Mouse (Mus musculus) liver, embryonic 14.5 days (tissue): Measurements from ENCODE around the gene Nkain2. TPM values are rescaled to one million over a fixed set of nuclear protein-coding genes. Genes with fewer than 3 reads are reported as not detected.

Source experiments
- ATAC-seq: fragments of 200-750 bp; cut with Nextera tagmentation; 2 replicates; pipeline ENCODE4 v1.8.0; 2017; ENCODE audit warnings: moderate number of reproducible peaks, mild to moderate bottlenecking, moderate library complexity; ENCODE audit not compliant: insufficient read depth
- DNase-seq, 3 experiments: peaks; one replicate each; pipeline ENCODE4 v3.0.0-alpha.2; 2012 to 2013; ENCODE audit warnings: low read depth in 3 of 3, low spot score in 3 of 3
- H3K27ac ChIP-seq: fragments of 300-500 bp; sonication (generic); 2 replicates; pipeline ENCODE4 v1.5.1; 2014; ENCODE audit warnings: moderate library complexity, mild to moderate bottlenecking, control low read depth, inconsistent platforms
- H3K27me3 ChIP-seq: fragments of 300-500 bp; sonication (generic); 2 replicates; pipeline ENCODE4 v1.6.1; 2014; ENCODE audit warnings: mild to moderate bottlenecking, low read length, moderate library complexity; ENCODE audit not compliant: control insufficient read depth, insufficient read depth
- H3K36me3 ChIP-seq: fragments of 300-500 bp; sonication (generic); replicated peaks from 2 replicates; pipeline ENCODE4 v1.6.1; 2014; ENCODE audit warnings: low read depth; ENCODE audit not compliant: control insufficient read depth, insufficient read depth
- H3K4me1 ChIP-seq, 2 experiments: fragments of 200-500 bp in 1 of 2; fragments of 300-500 bp in 1 of 2; sonication (generic) in 1 of 2; replicated peaks; 2 replicates each; pipeline ENCODE4 v1.6.1; 2012 to 2014; ENCODE audit warnings: antibody characterized with exemption in 1 of 2, inconsistent platforms in 1 of 2, low read length in 1 of 2; ENCODE audit not compliant: control insufficient read depth in 2 of 2, insufficient read depth in 2 of 2
- H3K4me2 ChIP-seq: fragments of 300-500 bp; sonication (generic); 2 replicates; pipeline ENCODE4 v1.6.1; 2014; ENCODE audit warnings: low read depth, mild to moderate bottlenecking, control low read depth, moderate library complexity
- H3K4me3 ChIP-seq, 2 experiments: fragments of 200-500 bp in 1 of 2; fragments of 300-500 bp in 1 of 2; sonication (generic) in 1 of 2; 2 replicates each; pipeline ENCODE4 v1.5.1; 2012 to 2014; ENCODE audit warnings: low read depth in 2 of 2, low read length in 2 of 2, mild to moderate bottlenecking in 2 of 2, control low read depth in 1 of 2, inconsistent platforms in 1 of 2, moderate library complexity in 1 of 2; ENCODE audit not compliant: insufficient read depth in 1 of 2
- H3K9ac ChIP-seq: fragments of 300-500 bp; sonication (generic); replicated peaks from 2 replicates; pipeline ENCODE4 v1.6.1; 2014; ENCODE audit warnings: mild to moderate bottlenecking, control low read depth, moderate library complexity
- H3K9me3 ChIP-seq: fragments of 300-500 bp; sonication (generic); 2 replicates; pipeline ENCODE4 v1.6.1; 2016; ENCODE audit warnings: low read length, mixed read lengths; ENCODE audit not compliant: control insufficient read depth
- CTCF ChIP-seq: IDR thresholded peaks from 2 replicates; pipeline ENCODE4 v1.5.1; 2016; ENCODE audit warnings: antibody characterized with exemption, low read depth, control low read depth
- EP300 ChIP-seq: IDR thresholded peaks from 2 replicates; pipeline ENCODE4 v1.6.1; 2016; ENCODE audit warnings: antibody characterized with exemption, low read depth
- whole genome bisulfite sequencing: fragments of 180-500 bp; shearing (Covaris S2); extraction: QIAGEN DNeasy Blood & Tissue Kit; methylation state at CpG from one replicate; pipeline ENCODE4 v1.1.7; 2014; ENCODE audit not compliant: insufficient replicate concordance; 5-methylcytosine and 5-hydroxymethylcytosine counted together
- polyA plus RNA-seq, 2 experiments: library from polyadenylated mRNA; depleted of rRNA in 1 of 2; stranded (reverse) in 1 of 2; unstranded in 1 of 2; fragments of >200 nt; fragmentation: Nextera tagmentation in 1 of 2; extraction: Ambion mirVana in 1 of 2; gene quantifications; 2 replicates each; pipeline versions ENCODE4 v1.2.1 to v1.2.3; 2012 to 2014

The Nkain2 gene
- polyA plus RNA-seq, 2 experiments, result 0.06 TPM; not detected in 1

DNA sequence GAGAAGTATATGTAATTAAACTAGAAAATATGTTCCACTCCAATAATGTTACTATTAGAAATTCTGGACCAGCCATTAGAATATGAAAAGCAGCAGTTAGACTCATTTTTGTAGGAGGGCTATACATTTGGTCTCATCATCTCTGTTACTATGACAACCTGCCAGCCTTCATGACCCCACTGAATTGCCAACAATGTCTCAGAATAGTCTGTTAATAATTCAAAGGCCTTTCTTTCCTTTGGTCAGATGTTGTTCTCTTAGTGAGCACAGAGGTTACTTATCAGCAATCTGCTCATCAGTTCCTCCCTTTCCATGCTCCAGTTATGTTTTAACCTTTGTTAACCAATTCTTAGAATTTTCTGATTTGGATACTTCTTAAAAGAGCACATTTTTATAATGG, 251.1 kb downstream of the Nkain2 start:
- no peak for TF ChIP-seq EP300
- H3K9ac ChIP-seq, result no peak overlapping the region
- ATAC-seq, result no peak
- no peaks in the 10 kb centered on the region for H3K27me3 ChIP-seq
- no peak overlapping the region for H3K27ac ChIP-seq
- DNase-seq, result no peak
- no peaks in the 10 kb centered on the region for H3K9me3 ChIP-seq
- no peak overlapping the region for H3K4me2 ChIP-seq
- no peak overlapping the region for H3K4me3 ChIP-seq
- H3K36me3 ChIP-seq, result no peaks in the 10 kb centered on the region
- no peaks in the 10 kb centered on the region for H3K4me1 ChIP-seq

DNA sequence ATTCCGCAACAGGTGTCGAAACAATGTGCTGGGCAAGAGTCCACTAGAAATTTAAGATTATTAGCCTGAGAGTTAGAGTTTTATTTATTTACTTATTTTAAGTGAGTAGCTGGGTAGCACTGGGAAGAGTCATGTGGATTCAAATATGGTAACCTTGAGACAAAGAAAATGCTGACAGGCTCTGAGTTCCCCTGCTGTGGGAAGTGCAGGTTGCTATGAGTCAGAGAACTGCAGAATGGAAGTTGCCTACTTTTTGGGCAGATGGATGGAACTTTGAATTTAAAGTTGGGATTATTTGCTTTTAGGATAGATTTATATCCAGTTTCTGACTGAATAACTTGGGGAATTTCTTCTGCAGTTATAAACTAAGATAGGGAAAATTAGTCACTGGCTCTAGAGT, 259.2 kb downstream of the Nkain2 start:
- Histone ChIP-seq H3K27ac (no peak overlapping the region), H3K9me3 (no peaks in the 10 kb centered on the region), H3K36me3 (no peaks in the 10 kb centered on the region), H3K9ac (no peak overlapping the region), H3K4me3 (no peak overlapping the region), H3K27me3 (no peaks in the 10 kb centered on the region), H3K4me1 (no peaks in the 10 kb centered on the region), H3K4me2 (no peak overlapping the region)
- TF ChIP-seq CTCF, result no peak
- no peak for TF ChIP-seq EP300
- ATAC-seq (no peak), DNase-seq (no peak)
- WGBS, result 85% methylated on average over 2 of the region's 2 CpGs

DNA sequence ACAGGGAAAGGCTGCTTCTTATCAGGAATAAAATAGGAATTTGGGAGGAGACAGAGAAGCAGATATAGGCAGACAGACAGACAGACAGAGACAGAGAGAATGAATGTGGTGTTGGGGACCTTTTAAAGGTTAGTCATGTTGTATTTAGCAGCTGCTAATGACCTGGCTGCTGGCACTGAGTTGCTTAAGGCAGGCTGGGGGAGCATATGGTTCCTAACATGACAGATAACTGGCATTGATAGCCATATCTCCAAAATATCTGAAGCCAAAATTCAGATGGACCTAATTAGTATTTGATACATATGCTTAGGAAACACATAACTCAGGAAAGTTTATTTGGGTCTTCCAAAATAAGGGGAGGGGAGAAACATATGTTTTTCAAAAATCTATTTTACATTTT, 285.8 kb downstream of the Nkain2 start:
- no peak overlapping the region for H3K4me2 ChIP-seq
- H3K9ac ChIP-seq, result no peak overlapping the region
- no peak for ATAC-seq
- DNase-seq, result no peak
- no peaks in the 10 kb centered on the region for H3K9me3 ChIP-seq
- no peaks in the 10 kb centered on the region for H3K27me3 ChIP-seq
- no peaks in the 10 kb centered on the region for H3K4me1 ChIP-seq
- TF ChIP-seq CTCF (no peak), EP300 (no peak)
- no peaks in the 10 kb centered on the region for H3K36me3 ChIP-seq
- no peak overlapping the region for H3K4me3 ChIP-seq
- H3K27ac ChIP-seq, result no peak overlapping the region

DNA sequence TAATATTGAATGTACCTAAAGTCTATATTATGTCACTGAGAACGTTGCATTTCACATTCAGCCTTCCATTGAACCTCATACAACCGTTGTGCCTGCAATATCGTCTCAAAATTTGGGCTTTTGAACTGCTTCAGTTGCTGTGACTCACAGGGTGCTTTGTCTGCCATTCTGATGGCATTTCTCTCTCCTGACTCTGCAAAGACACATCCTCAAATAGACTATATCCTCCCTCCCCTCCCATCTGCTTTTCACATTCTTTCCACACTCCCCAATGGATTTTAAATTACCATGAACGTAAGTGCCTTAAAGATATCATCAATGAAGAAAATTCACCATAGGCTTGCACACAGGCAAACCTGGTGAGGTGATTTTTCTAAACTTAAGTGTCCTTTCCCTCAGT, 287.5 kb downstream of the Nkain2 start:
- WGBS, result 51% methylated on average over 4 of the region's 4 CpGs
- Histone ChIP-seq H3K27ac (no peak overlapping the region), H3K36me3 (no peaks in the 10 kb centered on the region), H3K4me2 (no peak overlapping the region), H3K9ac (no peak overlapping the region), H3K4me3 (no peak overlapping the region), H3K4me1 (no peaks in the 10 kb centered on the region), H3K27me3 (no peaks in the 10 kb centered on the region), H3K9me3 (no peaks in the 10 kb centered on the region)
- no peak for DNase-seq
- TF ChIP-seq EP300, result no peak
- no peak for TF ChIP-seq CTCF
- no peak for ATAC-seq

GRCm38 (mm10) chr10:32594998-32595397, 295.3 kb downstream of the Nkain2 start:
- Histone ChIP-seq H3K4me2 (no peak overlapping the region), H3K27me3 (no peaks in the 10 kb centered on the region), H3K4me1 (no peaks in the 10 kb centered on the region), H3K27ac (no peak overlapping the region), H3K9me3 (no peaks in the 10 kb centered on the region), H3K4me3 (no peak overlapping the region), H3K9ac (no peak overlapping the region), H3K36me3 (no peaks in the 10 kb centered on the region)
- DNase-seq, result no peak
- TF ChIP-seq CTCF, result no peak
- no peak for TF ChIP-seq EP300
- WGBS, result 45% methylated on average over 2 of the region's 2 CpGs
- no peak for ATAC-seq

GRCm38 (mm10) chr10:32577276-32577580, 313.0 kb downstream of the Nkain2 start:
- Histone ChIP-seq H3K9me3 (no peaks in the 10 kb centered on the region), H3K9ac (no peak overlapping the region), H3K4me2 (no peak overlapping the region), H3K4me1 (no peaks in the 10 kb centered on the region), H3K36me3 (no peaks in the 10 kb centered on the region), H3K27me3 (no peaks in the 10 kb centered on the region), H3K4me3 (no peak overlapping the region), H3K27ac (no peak overlapping the region)
- ATAC-seq (no peak), DNase-seq (no peak)
- TF ChIP-seq CTCF (no peak), EP300 (no peak)
- WGBS, result 63% methylated on average over 3 of the region's 3 CpGs
